Mouse (Mus musculus) mature B cell (primary cell): ENCODE data around the gene Celsr3.

Source experiments
- in situ Hi-C: fragments of 300-500 bp; cut with MboI; formaldehyde crosslinking; loops from 2 replicates; pipeline ENCODE4 v1.14.3; 2019

Celsr3 gene

GRCm38 (mm10) chr9:108854241-108854696 is 28.1 kb downstream of the Celsr3 start:
- in situ Hi-C loops: no loop called here

GRCm38 (mm10) chr9:108855335-108855734 is 29.2 kb downstream of the Celsr3 start:
- in situ Hi-C loops: no loop called here

- in situ Hi-C loops: no loop called here
Measured at GRCm38 (mm10) chr9:108858792-108859527, 32.8 kb downstream of the Celsr3 start.
